Mouse (Mus musculus): ENCODE results near the gene Akr1c14. TPM values are rescaled to one million over a fixed set of nuclear protein-coding genes. Genes with fewer than 3 reads are reported as not detected.
"Not testable (repeated sequence)": the region's sequence is repeated elsewhere in the genome, so short reads cannot be mapped to it uniquely, and the experiment has no call there.

Gene Akr1c14
- 1.1 and 1.6 TPM in 2 replicates for polyA plus RNA-seq (2015; fragmentation: Nextera tagmentation; extraction: Ambion mirVana)

DNA sequence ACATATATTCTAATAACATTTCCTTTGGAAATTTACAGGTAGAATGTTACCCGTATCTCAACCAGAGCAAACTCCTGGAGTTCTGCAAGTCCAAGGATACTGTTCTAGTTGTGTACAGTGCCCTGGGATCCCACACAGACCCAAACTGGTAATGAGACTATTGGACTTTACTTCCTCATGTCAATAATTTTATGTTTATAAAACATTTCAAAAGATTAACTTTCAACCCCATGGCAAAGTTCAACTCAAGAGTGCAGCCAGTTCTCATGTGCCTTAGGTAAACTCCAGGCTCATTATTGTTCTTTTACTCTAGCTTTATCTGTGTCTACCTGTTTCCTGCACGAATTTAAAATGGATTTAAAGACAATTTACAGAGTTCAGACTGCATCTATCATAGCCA is at the start of gene Akr1c14:
TSS of gene Akr1c14 (plus strand) at position 293 of the 400 bp plus-strand sequence.
- DNase-seq (ENCODE audit: low spot score): no peak

DNA sequence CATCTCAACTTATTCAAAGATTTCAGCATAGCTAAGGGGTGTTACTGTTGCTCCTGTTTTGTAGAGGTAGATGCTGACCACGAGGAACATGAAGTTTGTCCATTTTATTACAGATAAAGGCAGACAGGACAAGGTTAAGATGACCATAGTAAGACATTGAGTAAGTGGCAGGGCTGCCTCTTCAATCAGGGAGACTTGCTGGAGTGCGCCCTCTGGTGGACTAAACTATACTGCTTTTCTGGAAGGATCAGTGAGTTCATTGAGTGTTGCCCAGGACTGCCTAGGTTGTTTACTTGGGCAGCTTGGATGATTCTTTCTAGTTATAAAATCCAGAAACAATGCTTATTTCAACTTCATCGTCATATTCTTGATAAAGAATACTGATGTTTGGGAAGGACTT is 47.1 kb upstream of the Akr1c14 start:
- DNase-seq (ENCODE audit: low spot score): peak; percentile 45

DNA sequence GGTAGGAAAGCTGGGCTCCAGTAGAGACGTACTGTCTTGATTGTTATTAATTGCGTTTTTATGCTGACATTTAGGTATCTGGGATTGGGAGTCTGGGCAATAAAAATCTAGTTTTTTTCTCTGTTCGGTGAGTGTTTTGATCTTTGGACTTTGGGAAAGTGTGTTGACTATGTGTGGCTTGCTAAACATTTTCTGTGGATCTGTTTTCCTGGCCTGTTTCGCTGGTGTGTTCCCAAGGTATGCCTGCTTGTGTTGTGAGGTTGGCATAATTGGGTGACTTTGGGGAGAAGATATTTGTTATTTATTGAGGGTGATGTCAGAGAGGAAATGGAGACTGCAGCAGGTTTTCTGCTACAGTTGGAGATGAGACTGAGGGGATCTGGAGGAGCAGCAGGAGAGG is 38.0 kb upstream of the Akr1c14 start:
- DNase-seq (ENCODE audit: low spot score): no peak

DNA sequence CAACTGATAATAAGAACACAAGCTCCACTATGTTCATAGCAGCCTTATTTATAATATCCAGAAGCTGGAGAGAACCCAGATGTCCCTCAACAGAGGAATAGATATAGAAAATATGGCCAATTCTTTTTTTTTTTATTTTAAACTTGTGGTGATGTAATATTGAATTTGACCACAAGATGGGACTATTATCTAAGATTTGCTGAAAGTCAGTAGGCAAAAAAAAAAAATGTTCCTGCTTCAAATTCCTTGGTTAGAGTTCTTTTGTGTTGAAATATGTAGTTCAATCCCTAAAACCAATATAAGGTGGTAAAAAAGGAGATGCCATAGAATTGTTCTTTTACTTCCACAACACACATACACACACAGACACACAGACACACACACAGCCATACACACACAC is 35.0 kb upstream of the Akr1c14 start:
- DNase-seq (ENCODE audit: low spot score): no peak

DNA sequence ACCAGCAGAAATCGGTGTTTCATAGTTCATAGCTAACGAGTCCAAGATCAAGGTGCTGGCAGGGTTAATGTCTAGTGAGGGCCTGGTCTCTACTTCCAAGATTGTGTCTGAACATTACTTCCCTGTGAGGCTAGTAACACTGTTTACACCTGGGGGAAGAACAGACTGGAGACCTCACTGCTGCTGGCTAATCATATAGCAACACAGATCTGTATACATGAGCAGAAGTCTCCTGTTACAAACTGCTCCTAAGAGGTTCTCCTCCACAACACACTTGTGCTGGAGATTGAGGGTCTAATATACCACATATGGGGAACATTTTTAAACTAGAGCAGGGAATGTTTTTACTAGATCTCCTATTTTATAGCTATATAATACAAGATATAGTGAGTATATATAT is 18.9 kb upstream of the Akr1c14 start:
- DNase-seq (ENCODE audit: low spot score): no peak

DNA sequence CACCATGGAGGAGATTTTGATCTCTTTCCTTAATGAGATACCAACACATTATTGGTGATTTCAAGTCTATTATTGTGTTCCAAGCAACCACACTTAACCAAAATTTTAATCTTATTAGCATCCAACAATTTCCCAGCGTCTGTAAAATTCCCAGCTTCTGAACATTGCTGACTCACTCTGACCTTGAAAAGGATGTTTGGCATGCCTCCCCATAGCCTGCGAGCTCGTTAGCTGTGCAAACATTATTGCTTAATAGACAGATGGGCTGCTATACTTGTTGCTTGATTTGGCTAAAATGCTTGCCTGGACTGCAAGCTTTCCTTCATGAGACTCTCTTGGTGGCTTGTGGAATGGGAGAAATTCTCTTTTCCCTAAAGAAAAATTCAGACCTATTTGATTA is 16.3 kb upstream of the Akr1c14 start:
- no peak for DNase-seq (ENCODE audit: low spot score)

DNA sequence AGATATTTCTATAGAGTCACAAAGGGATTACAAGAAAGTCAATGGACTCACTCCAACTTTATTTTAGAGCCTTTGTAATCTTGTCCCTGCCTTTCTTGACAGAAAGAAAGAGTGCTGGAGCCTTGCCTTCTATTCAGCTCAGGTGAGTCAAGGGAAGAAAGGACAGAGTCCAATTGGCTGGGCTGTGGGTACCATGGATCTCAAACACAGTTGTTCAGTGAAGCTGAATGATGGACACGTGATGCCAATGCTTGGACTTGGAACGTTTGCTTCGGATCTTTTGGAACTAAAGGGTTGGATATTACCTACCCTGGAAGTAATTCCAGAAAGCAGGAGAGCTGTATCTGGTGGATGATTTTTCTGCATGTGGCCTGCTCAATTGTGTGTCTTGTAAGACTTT is 13.8 kb upstream of the Akr1c14 start:
- no peak for DNase-seq (ENCODE audit: low spot score)

DNA sequence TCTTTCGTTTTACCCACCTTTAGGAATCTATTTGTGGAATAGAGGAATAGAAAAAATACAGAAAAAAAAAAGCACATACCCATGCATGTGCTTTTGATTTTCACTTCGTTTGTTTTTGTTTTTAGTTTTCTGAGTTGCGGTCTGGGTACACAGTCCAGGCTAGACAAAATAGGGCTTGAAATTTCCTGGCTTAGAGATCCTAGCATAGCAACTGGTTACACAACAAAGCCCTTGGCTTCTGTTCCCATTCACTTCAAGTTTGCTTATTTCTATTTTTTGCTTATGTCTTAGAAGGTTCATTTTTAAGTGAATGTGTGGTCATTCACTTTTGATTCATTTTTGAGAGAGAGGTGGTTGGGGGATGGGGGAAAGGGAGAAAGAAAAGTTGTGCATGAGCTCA is 2.7 kb upstream of the Akr1c14 start:
- DNase-seq (ENCODE audit: low spot score): no peak

DNA sequence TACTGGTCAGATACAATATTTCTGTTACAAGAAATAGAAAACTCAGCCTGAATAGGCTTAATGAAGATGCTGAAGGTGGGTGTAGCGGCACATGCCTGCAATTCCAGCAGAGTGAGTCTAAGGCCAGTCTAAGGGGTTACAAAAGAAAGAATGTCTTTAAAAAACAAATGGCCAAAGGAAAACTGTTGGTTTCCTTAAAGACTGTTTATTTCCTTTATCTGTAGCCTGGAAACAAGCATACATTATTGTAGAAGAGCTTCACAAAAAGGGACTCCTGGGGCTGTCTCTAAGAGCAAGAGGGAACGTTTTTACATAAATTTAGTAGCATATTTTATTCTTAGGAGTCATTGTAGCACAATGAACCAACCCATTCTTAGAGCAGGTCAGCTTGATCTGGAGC is 2.0 kb upstream of the Akr1c14 start:
- DNase-seq (ENCODE audit: low spot score): no peak

DNA sequence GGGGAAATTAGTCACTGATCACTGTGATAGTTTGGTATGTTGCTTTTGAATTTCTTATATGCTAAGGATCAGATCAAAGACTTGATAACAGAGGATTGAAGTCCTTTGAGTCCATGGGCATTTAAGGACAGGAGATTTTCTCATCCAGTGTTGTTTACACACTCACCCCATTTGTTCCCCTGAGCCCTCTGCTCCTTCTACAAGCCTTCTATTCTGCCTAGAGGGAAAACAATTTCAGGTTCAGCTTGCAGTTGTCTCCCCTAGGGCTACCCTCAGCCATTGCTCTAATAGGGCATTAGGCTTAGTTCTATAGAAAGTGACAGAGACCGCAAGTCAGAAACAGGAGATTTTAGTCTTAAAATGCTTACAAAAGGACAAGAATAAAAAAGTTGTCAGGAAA is 585 bp upstream of the Akr1c14 start:
- DNase-seq (ENCODE audit: low spot score): no peak

DNA sequence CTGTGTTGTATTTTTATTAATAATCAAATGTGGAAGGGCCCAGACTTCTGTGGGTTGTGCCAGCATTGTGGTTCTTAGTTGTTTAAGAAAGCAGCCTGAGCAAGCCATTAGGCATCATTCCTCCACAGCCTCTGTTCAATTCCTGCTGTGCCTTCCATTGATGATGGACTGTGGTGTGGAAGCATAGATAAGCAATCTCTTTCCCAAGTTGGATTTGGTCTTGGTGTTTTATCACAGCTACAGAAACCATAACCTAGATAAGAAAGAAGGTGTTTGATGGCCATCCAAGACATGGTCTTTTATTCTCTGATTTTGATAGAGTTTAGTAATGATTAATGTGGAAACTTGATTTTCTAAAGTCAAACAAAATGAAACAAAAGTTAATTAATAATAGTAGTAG is 844 bp downstream of the Akr1c14 start:
- no peak for DNase-seq (ENCODE audit: low spot score)

DNA sequence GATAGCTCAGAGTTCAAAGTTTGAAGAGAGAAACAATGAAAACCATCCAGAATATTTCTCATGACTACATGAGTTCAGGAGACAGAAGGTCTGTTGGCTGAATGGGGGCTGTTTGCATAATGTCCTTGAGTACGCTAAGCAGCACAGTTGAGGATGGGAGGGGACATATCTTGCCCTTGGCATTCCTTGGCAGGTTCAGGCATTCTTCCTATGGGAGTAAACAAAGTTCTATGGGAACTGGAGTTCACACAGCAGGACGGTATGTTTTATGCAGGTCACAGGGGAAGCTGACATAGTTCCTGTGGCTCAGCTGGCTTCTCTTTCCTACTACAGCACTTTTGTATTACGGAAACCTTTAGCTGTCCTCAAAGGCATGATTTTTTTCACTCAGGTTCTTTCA is 6.6 kb downstream of the Akr1c14 start:
- no peak for DNase-seq (ENCODE audit: low spot score)

DNA sequence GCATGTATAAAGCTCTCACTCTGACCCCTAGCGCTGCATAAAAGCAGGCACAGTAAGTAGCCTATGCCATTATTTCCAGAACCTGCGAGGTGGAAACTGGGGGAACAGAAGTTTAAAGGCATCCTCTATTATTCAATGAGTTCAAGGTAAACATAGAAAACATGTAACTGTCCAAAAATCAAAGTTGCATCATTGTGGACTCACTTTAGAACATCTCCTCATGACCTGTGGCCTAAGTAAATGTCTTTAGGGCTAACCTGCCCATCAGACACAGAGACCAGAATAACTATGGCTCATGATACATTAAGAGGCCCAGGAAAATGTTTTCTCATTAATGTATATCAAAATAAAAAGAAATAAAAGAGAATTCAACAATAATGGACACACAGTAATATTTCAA is 7.4 kb downstream of the Akr1c14 start:
- no peak for DNase-seq (ENCODE audit: low spot score)

DNA sequence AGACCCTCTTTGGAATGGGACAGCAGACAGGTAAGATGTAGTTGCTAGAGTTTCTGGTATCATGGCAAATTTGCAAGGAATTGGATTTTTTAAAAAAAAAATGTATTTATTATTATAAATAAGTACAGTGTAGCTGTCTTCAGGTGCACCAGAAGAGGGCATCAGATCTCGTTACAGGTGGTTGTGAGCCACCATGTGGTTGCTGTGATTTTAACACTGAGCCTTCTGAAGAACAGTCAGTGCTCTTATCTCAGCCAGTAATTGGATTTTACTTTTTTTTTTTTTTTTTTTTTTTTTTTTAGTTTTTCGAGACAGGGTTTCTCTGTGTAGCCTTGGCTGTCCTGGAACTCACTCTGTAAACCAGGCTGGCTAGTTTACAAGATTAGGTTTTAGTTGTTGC is 9.4 kb downstream of the Akr1c14 start:
- not testable (repeated sequence) for DNase-seq (ENCODE audit: low spot score)

DNA sequence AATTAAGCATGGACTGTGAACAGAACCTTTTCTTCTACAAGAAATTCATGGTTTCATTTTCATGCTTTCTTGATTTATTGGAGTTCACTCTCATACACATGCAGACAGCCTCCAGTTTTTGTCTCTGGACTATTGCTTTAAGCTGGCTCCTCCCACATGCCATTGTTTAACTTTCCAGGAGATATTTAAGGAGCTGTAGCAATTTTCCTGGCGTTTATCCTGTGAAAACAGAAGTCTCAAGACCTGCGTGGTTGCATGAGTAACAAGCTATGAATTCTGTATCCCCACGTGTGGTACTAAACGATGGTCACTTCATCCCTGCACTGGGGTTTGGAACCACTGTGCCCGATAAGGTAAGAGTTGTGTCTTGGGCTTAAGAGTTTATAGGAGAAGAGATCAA is 10.6 kb downstream of the Akr1c14 start:
- no peak for DNase-seq (ENCODE audit: low spot score)

DNA sequence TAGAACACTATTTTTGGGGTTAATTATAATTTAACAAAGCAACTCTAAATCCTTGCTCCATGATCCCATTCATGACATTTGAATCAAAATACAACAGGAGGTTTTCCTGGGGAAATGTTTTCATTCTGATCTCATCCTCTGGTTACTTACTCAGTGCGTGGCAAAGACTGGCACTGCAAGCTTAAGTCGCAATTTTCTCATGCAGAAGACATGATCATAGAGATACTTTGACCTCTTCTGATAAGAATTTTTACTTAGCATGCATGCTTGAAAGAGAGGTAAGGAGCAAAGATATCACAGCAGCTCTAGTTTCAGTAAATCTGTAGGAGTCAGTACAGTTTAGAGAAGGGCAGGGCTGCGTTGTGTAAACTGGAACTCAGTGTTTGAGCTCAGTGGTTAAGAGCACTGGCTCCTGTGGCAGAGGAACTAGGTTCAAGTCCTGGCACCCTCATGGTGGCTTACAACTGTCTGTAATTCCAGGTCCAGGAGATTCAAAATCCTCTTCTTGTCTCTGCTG is 11.5 kb downstream of the Akr1c14 start:
- DNase-seq (ENCODE audit: low spot score): no peak

DNA sequence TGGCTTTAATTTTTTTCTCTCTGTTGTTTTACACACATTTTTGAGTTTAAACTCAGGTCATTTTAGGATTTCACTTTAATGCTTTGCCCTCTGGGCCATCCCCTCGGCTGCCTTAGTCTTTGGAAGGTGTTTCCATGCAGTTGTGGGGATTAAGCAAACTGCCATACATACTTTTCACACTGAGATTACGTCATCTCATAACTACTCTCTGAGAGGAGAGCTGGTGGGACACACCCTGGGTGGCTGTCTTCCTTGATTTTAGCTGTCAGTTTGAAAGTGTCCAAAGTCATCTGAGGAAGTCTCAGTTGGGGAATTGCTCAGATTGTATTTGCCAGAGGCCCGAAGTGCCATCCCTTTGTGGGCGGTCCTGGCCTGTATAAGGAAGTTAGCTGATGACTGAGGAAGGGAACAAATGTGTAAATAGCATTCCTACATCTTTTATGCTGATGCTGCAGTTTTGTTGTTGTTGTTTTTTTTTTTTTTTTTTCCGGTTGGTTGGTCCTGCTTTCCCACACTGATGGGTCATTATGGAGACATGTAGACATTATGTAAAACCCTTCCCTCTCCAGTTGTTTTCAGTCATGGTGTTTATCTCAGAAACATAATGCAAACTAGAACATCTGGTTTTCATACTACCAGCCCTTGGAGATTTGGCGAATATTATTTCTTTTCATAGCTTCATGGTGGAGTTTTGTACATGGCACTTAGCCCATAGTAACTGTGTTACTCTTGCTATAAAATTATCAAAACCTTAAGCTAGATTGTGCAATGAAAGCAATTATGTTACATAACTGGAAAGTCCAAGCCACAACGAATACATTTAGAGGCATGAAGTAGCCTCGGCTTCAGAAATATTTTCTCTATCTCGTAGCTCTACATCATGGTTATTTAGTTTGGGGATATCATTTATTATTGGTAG is 28.0 kb downstream of the Akr1c14 start:
- no peak for DNase-seq (ENCODE audit: low spot score)

DNA sequence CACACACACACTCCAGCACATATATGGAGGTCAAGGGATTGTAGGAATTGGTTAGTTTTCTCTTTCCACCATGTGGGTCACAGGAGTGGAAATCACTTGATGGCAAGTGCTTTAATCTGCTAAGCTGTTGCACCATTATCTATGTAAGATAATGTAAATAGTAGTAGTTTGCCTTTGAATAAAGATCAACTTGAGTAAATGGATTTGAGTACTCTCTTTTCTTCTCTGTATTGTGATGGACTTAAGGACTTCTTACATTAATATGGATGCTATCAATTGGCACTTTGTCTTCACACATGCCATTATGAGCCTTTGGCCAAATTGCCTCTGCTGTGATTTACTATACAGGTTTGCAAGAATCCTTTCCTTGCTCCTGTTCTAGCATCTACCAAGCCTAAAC is 31.1 kb downstream of the Akr1c14 start:
- no peak for DNase-seq (ENCODE audit: low spot score)

DNA sequence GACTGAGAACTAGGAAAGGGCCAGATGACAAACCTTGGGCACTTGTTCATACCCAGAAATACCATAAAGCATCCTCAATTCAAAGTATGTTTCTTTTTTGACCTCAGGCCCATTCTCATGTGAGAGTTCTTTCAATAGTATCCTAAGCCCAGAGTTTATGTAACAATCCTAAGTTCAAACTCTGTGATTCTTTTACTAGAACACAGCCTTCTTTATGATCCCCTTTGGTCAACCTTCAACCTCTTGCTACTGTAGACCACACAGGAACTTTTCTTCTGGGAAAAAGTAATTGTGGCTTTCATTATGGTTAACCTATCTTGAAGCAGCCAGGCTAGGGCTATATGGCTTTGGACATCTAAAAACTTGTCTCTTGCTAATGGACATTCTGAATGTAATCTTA is 52.9 kb downstream of the Akr1c14 start:
- no peak for DNase-seq (ENCODE audit: low spot score)

DNA sequence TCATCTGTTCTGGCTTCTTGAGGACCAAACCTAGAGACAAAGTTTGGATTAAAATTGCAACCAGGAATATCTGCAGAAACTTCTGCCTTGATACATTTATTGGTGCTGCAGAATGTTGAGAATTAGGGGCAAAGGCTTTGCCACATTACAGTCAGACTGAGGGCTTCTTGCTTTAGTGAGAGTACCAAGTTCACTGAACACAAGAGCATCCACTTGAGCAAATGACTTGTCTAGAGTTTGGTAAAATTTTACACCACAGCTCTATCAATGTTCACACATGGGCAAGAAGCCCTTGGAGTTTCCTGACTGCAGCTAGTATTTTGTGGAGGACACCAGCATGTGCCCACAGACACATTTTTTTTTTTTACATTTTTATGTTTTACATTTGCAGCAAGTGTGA is 53.9 kb downstream of the Akr1c14 start:
- DNase-seq (ENCODE audit: low spot score): no peak

DNA sequence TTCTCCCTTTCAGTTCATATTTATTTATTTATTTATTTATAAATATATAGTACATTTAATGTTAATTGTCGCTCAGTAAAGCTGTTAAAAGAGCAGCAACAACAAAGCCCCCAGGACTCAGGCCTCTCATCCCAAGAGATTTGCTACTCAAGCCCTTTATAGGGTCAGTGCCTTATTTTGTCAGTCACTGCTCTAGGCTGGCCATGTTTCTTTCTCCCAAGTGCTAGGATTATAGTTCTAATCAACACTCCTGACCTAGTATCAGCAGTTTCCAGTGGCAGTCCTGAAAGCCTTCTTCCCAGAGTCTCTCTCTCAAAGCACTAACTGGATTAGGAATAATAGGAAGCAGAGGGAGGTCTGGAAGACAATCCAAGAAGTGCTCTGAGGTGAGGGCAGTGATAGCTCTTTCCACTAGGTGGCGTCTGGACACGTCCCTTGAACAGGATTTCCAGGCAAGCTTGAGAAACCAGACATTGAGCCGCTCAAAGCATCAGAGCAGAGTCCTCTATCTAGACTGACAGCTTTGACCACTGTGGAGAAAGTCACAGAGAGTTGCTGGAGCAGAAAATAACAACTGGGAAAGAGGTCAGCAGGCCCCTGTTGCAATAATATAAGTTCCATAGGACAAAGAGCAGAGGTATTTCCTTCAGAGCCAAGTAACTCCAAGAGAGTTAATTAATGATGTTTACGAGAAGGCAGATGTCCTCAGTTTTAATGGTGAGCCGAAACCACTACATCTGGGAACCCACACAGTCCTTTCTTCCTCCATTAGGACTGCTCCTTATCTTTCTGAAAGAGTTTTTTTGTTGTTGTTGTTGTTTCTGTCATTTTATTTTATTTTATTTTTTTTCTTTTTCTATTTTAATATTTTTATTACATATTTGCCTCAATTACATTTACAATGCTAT is 61.7 kb downstream of the Akr1c14 start:
- peak; percentile 32 for DNase-seq (ENCODE audit: low spot score)
